Mouse (Mus musculus): Measurements from ENCODE around the gene Safb2.

DNA sequence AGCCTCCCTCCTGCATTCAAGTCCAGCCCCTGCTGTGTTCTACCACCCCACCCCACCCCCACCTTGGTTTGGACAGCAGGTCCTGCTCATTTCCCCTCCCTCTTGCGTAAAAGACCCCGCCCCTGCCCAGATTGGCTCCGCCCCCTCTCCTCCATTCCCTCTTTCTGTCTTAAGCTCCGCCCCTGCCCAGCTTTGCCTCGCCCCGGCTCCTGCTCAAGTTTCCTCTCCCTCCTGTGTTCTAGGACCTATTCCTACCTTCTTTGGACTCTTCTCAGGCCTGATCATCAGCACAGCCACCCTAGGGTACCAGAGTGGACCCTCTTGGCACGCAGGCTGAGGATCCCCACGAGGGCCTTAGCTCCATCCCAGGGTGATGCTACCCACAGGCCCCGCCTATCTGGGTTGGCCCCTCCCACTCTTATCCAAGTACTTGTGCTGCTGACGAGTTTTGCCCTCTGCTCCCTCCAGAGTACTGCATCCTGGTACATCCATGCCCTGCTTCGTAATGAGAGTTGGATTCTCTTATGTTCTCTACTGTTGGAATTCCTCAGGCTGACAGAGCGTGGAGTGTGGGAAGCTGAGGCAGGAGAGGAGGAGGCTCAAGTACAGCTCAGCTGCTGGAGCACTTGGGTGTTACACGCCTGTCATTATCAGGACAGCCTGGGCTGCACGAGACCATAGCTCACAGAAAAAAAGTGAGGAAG is 27.6 kb upstream of the Safb2 start:
- TF ChIP-seq POLR2A (IDR thresholded peaks at IDR 0.05; ENCODE audit: borderline replicate concordance, low read depth, low read length) (no peak), CTCF (IDR thresholded peaks at IDR 0.05; ENCODE audit: low read depth, low read length) (no peak)
